In genomic region chr11:105845901-105846300, GRCm38 (mm10) we compare ENCODE assay signal across 27 mouse cellular contexts.
DNase-seq lines count a peak whose midpoint lies in the region; ATAC-seq and TF ChIP-seq lines count a peak whose summit lies in the region.
"Had no signal": no experiment of that assay in that cellular context is flagged by ENCODE, and none has a peak within 500 bp of the region (broad histone marks: within the 10 kb centered on the region; RNA-seq: fewer than 3 reads in every experiment).

No protein-coding gene starts in this region.

- H3K27me3 ChIP-seq in hindbrain, postnatal 0 days (ENCODE audit: insufficient read depth, low read length) = no peaks in the 10 kb centered on the region
- H3K27me3 ChIP-seq: CH12.LX; embryonic facial prominence, embryonic 12.5 days; embryonic facial prominence, embryonic 15.5 days; hindbrain, embryonic 12.5 days; hindbrain, embryonic 15.5 days; intestine, embryonic 15.5 days; Patski had no signal

- no peaks in the 10 kb centered on the region for H3K4me1 ChIP-seq in hindbrain, postnatal 0 days (ENCODE audit: insufficient read depth, low read length)
- H3K4me1 ChIP-seq: embryonic facial prominence, embryonic 12.5 days; embryonic facial prominence, embryonic 15.5 days; hindbrain, embryonic 12.5 days; hindbrain, embryonic 15.5 days; intestine, embryonic 15.5 days had no signal

- no peak overlapping the region for H3K4me3 ChIP-seq in gastrocnemius, adult 2 months
- H3K4me3 ChIP-seq in hindbrain, postnatal 0 days (ENCODE audit: low read length) = no peak overlapping the region
- H3K4me3 ChIP-seq: embryonic facial prominence, embryonic 12.5 days; embryonic facial prominence, embryonic 15.5 days; hindbrain, embryonic 12.5 days; hindbrain, embryonic 15.5 days; intestine, embryonic 15.5 days had no signal

- H3K36me3 ChIP-seq in hindbrain, postnatal 0 days (ENCODE audit: insufficient read depth, low read length) = no peaks in the 10 kb centered on the region; the same call in 1 of the 2 replicates
- H3K36me3 ChIP-seq: embryonic facial prominence, embryonic 12.5 days; embryonic facial prominence, embryonic 15.5 days; G1E; hindbrain, embryonic 12.5 days; intestine, embryonic 15.5 days had no signal

- no peak for TF ChIP-seq CTCF in gastrocnemius, adult 2 months (IDR thresholded peaks at IDR 0.05)
- no peak for TF ChIP-seq CTCF in hindbrain, postnatal 0 days (IDR thresholded peaks at IDR 0.05; ENCODE audit: low read depth)

- no peak for ATAC-seq in hindbrain, postnatal 0 days
- ATAC-seq: forebrain, embryonic 14.5 days; forebrain, postnatal 0 days; intestine, embryonic 15.5 days; Patski had no signal

- no peak overlapping the region for H3K4me2 ChIP-seq in hindbrain, postnatal 0 days (ENCODE audit: low read depth, low read length)
- H3K4me2 ChIP-seq: embryonic facial prominence, embryonic 12.5 days; embryonic facial prominence, embryonic 15.5 days; heart, embryonic 11.5 days; hindbrain, embryonic 12.5 days; hindbrain, embryonic 15.5 days; intestine, embryonic 15.5 days had no signal

- 88% methylated on average over 1 of the region's 1 CpGs for WGBS in hindbrain, postnatal 0 days

- no peaks in the 10 kb centered on the region for H3K9me3 ChIP-seq in hindbrain, postnatal 0 days (ENCODE audit: low read length)
- H3K9me3 ChIP-seq: embryonic facial prominence, embryonic 12.5 days; embryonic facial prominence, embryonic 15.5 days; G1E; hindbrain, embryonic 12.5 days; hindbrain, embryonic 15.5 days; intestine, embryonic 15.5 days had no signal

- H3K9ac ChIP-seq in hindbrain, postnatal 0 days (replicated peaks; ENCODE audit: low read length) = no peak overlapping the region
- H3K9ac ChIP-seq: embryonic facial prominence, embryonic 12.5 days; embryonic facial prominence, embryonic 15.5 days; forebrain, postnatal 0 days; hindbrain, embryonic 12.5 days; hindbrain, embryonic 15.5 days; intestine, embryonic 15.5 days had no signal

- peak overlapping the region; percentile 13; the same call in 1 of the 2 replicates for H3K27ac ChIP-seq in gastrocnemius, adult 2 months
- H3K27ac ChIP-seq in hindbrain, postnatal 0 days = no peak overlapping the region
- H3K27ac ChIP-seq: embryonic facial prominence, embryonic 12.5 days; embryonic facial prominence, embryonic 15.5 days; hindbrain, embryonic 12.5 days; hindbrain, embryonic 15.5 days; intestine, embryonic 15.5 days had no signal

- DNase-seq in gastrocnemius, adult 2 months = no peak
- no peak for DNase-seq in gastrocnemius, postnatal 4 days (ENCODE audit: low spot score in 2 of 2)
- DNase-seq in adipocyte (ENCODE audit: low spot score) = peak; percentile 6
- peak; percentile 27 for DNase-seq in brain, adult 2 months (ENCODE audit: low read depth, low spot score)
- DNase-seq in adrenal gland, adult 8-10 months = no peak
- DNase-seq in hindbrain, postnatal 0 days (ENCODE audit: low spot score) = no peak
- DNase-seq: adrenal gland, adult 2 months; adrenal gland, postnatal 25 days; B cell, adult 2 months; cerebellum, adult 11-12 months; cerebellum, adult 8-10 months; cerebellum, postnatal 10 days; cerebellum, postnatal 36 days; forebrain, postnatal 0 days; gastrocnemius, postnatal 14 days; kidney, adult 11 months; kidney, adult 8-10 months had no signal

- intact Hi-C loops in gastrocnemius, adult 2 months (cut with DNase I) = no loop called here

Comparison
In these comparisons a context has a peak if more than half of its experiments do, and no peak if none do; other contexts are left out.
1. DNase-seq: peak in adipocyte (single experiment) and brain, adult 2 months (single experiment); none in gastrocnemius, adult 2 months (single experiment), gastrocnemius, postnatal 4 days (0 of 2), adrenal gland, adult 8-10 months (single experiment) and hindbrain, postnatal 0 days (single experiment).